Mouse (Mus musculus) WW6 (cell line): ENCODE results near the gene Olfr1137.

ENCODE experiments used
- DNase-seq: peaks from one replicate; pipeline ENCODE4 v3.0.0-alpha.2; 2013; ENCODE audit warnings: low read depth, low spot score

Olfr1137 gene

DNA sequence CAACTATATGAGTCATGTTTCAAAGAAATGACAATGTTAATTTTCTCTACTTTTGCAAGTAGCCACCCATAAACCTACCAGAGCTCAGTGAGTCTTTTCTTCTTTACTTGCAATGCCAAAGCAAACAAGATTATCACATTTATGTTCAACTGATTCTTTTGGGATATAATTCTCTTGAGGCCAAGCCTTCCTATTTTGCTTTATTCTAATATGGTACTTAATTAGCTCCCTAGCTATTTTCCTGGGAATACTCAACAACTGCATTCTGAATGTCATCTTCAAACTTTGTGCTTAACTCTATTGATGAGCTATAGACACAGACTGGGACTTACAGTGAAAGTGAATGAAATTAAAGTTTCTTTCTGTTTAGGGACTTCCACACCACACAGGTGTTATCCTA is at the start of gene Olfr1137:
Olfr1137 (minus strand) TSS at position 101 of the 400 bp plus-strand sequence.
- DNase-seq = no peak

GRCm38 (mm10) chr2:87753891-87754290 is 40.9 kb upstream of the Olfr1137 start, which contains the start of gene Olfr1141:
Gene Olfr1141, minus strand, starts transcription at chr2:87753991.
- no peak for DNase-seq

DNA sequence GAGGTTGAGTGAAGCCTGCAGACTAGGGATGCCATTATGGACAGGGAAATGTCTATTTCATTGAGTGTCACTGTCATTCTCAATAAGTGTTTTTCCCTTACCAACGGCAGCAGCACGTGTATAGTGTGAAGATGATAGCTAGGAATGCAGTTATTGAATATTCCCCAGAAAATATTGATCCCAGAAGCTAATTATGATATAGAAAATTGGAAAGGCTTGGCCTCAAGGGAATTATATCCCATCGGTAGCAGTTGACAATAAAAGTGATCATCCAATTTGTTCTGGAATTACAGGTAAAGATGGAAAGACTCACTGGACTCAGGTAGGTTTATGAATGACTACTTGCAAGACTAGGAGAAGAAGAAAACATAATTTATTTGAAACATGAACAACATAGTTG is 30.5 kb upstream of the Olfr1137 start, which contains the start of gene Olfr1140:
Olfr1140 (plus strand) TSS at position 301 of the 400 bp plus-strand sequence.
- DNase-seq = no peak

DNA sequence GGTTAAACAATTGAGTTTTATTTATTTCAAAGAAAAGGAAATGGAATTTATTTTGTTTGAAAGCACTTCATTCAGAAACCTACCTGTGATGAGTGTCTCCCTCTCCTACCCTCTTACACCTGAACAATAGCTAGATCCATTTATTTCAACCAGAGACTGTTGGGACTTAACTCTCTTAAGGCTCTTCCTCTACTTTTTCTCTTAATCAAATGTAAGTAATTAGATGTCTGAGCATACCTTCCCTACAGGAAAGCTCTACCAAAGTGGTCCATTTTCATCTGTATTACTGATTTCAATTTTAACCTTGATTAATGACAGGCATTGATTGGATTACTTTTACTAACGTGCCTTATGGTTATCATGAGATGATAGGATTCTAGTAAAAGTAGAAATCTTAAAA is 26.9 kb upstream of the Olfr1137 start, which contains the start of gene Olfr1138:
Olfr1138 (minus strand) TSS at position 101 of the 400 bp plus-strand sequence.
- DNase-seq = no peak

- no peak for DNase-seq
These were observed 19.1 kb downstream of the Olfr1137 start, which contains the start of gene Olfr1136 for GRCm38 (mm10) chr2:87693847-87694246. Gene Olfr1136, minus strand, starts transcription at chr2:87693947.

DNA sequence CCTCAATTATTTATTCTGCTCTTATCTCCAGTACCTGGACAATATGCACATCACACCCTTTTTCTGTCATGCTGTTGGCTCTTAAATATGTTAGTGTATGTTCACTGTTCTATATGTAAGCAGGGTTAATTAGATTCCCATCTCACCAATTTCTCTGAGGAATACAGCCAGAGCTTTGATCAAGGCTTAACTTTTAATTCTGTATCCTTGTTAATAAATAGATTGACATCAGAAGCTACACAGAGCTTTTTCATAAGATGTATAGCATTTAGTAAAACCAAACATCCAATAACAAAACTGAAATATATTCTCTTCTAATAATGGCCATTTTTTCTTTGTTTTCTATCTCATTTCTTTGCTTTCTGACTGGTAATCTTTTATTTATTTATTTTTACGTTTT is 39.4 kb downstream of the Olfr1137 start, which contains the start of gene Olfr1135:
Olfr1135 (minus strand) TSS at position 101 of the 400 bp plus-strand sequence.
- DNase-seq = no peak
